Mouse (Mus musculus): ENCODE measurements around the gene Simc1. TPM values are rescaled to one million over a fixed set of nuclear protein-coding genes. Genes with fewer than 3 reads are reported as not detected.

Gene Simc1
- polyA plus RNA-seq, 1 experiment = 4.0 TPM

DNA sequence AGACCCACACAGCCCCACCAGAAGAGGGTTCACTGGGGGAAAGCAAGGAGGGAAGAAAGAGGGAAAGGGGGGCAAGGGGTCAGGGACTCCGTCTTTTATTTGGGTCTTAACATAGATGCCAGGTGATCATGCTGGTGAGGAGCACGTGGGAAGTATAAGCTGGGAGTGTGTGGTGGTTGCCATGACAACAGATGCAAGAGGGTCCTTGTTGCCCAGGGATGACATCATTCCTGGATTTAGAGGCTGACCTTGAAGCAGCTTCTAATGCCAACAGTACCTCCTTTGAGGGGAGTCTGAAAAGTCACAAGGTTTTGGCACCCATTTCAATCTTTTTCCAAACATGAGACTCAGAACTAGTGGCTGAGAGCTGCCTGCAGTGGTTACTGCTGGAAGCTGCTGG is 68.1 kb downstream of the Simc1 start:
- TF ChIP-seq CTCF (IDR thresholded peaks at IDR 0.05; ENCODE audit: extremely low read depth, insufficient read length, insufficient replicate concordance, low read depth, low read length) (no peak), POLR2A (IDR thresholded peaks at IDR 0.05; ENCODE audit: low read depth, low read length) (no peak)
- Histone ChIP-seq H3K27ac (ENCODE audit: insufficient read depth, low read depth, low read length) (no peak overlapping the region), H3K4me1 (ENCODE audit: control insufficient read depth, insufficient read depth, insufficient read length, low read length) (peaks cover 7% of the 10 kb centered on the region), H3K27me3 (ENCODE audit: control insufficient read depth, insufficient read depth, low read length) (no peaks in the 10 kb centered on the region), H3K4me3 (ENCODE audit: low read depth, low read length) (no peak overlapping the region), H3K36me3 (ENCODE audit: control insufficient read depth, insufficient read depth, low read length) (no peaks in the 10 kb centered on the region)
- 63% methylated on average over 2 of the region's 2 CpGs for WGBS

DNA sequence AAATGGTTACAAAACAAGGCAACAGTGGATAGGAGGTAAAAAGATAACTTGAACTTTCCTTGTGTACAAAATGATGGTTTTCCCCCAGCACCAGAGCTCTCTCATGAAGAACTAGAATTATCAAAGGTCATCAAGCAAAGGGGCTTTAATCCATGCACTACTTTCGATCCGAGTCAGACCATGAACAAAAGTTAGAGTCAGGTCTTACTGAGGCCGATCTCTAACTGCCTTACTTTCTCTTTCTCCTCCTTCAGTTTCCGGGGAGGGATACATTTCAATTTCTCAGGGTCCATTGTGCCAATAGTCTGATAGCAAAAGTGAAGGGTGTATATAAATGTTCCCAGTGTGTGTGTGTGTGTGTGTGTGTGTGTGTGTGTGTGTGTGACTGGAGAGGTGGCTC is 69.0 kb downstream of the Simc1 start:
- Histone ChIP-seq H3K27me3 (ENCODE audit: control insufficient read depth, insufficient read depth, low read length) (no peaks in the 10 kb centered on the region), H3K4me3 (ENCODE audit: low read depth, low read length) (no peak overlapping the region), H3K27ac (ENCODE audit: insufficient read depth, low read depth, low read length) (no peak overlapping the region), H3K4me1 (ENCODE audit: control insufficient read depth, insufficient read depth, insufficient read length, low read length) (peaks cover 7% of the 10 kb centered on the region), H3K36me3 (ENCODE audit: control insufficient read depth, insufficient read depth, low read length) (no peaks in the 10 kb centered on the region)
- 77% methylated on average over 4 of the region's 4 CpGs for WGBS
- TF ChIP-seq POLR2A (IDR thresholded peaks at IDR 0.05; ENCODE audit: low read depth, low read length) = no peak
- no peak for TF ChIP-seq CTCF (IDR thresholded peaks at IDR 0.05; ENCODE audit: extremely low read depth, insufficient read length, insufficient replicate concordance, low read depth, low read length)

DNA sequence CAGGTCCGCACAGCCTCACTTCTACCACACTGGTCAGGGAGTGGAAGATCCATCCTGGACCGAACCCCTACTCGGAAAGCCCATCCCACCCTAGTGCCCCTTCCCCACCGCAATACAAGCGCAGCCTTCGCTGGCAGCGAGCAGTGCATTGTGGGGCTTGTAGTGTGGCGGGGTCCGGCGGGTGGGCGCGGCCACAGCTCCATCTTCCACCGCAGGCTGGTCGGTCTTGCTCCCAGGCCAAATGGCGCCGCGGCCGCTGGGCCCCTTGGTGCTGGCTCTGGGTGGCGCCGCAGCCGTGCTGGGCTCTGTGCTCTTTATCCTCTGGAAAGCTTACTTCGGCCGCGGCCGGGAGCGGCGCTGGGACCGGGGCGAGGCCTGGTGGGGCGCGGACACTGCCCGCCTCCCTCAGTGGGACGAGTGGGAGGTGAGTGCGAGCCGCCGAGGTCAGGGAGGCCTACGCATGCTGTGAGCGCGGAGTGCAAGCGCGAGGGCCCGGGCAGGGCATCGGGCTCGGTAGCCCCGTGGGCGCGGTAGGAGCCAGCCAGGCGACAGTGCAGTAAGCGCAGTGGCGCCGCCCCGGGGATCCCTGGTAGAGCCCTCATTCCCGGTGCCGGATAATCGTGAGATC is 71.4 kb downstream of the Simc1 start, which contains the start of gene Arl10:
Gene Arl10, plus strand, starts transcription at position 162 of the 628 bp plus-strand sequence.
- H3K4me1 ChIP-seq (ENCODE audit: control insufficient read depth, insufficient read depth, insufficient read length, low read length) = peaks cover 7% of the 10 kb centered on the region
- peak; percentile 60 for TF ChIP-seq POLR2A (IDR thresholded peaks at IDR 0.05; ENCODE audit: low read depth, low read length)
- 0 out of 2 replicates have a peak, but pooled peaks have one; percentile 8 for TF ChIP-seq CTCF (IDR thresholded peaks at IDR 0.05; ENCODE audit: extremely low read depth, insufficient read length, insufficient replicate concordance, low read depth, low read length)
- peak within 1 kb of the TSS; percentile 72 for H3K4me3 ChIP-seq (ENCODE audit: low read depth, low read length)
- under 1% methylated on average over 55 of the region's 55 CpGs for WGBS
- no peaks in the 10 kb centered on the region for H3K27me3 ChIP-seq (ENCODE audit: control insufficient read depth, insufficient read depth, low read length)
- H3K27ac ChIP-seq (ENCODE audit: insufficient read depth, low read depth, low read length) = peak within 1 kb of the TSS; percentile 48
- H3K36me3 ChIP-seq (ENCODE audit: control insufficient read depth, insufficient read depth, low read length) = peaks cover 2% of the 10 kb centered on the region; the same call in 1 of the 2 replicates

DNA sequence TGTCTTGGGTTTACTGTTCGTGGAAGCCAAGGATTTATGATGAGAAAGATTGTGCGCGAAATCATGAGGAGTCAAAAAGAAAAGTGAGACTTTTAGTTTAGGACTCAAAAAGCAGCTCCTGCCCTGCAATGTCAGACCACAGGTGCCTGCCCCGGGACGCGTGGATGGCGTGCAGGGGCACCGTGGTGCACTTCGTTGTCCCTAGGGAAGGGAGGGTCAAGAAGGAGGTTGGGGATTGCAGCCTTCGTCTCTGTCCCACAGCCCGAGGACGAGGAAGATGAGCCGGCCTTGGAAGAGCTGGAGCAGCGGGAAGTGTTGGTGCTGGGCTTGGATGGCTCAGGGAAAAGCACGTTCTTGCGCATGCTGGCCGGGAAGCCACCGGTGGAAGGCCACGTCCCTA is 71.9 kb downstream of the Simc1 start:
- Histone ChIP-seq H3K36me3 (ENCODE audit: control insufficient read depth, insufficient read depth, low read length) (peaks cover 2% of the 10 kb centered on the region; the same call in 1 of the 2 replicates), H3K4me3 (ENCODE audit: low read depth, low read length) (peak overlapping the region; percentile 72), H3K27ac (ENCODE audit: insufficient read depth, low read depth, low read length) (peak overlapping the region; percentile 48), H3K4me1 (ENCODE audit: control insufficient read depth, insufficient read depth, insufficient read length, low read length) (peaks cover 7% of the 10 kb centered on the region), H3K27me3 (ENCODE audit: control insufficient read depth, insufficient read depth, low read length) (no peaks in the 10 kb centered on the region)
- 4% methylated on average over 19 of the region's 19 CpGs for WGBS
- TF ChIP-seq CTCF (IDR thresholded peaks at IDR 0.05; ENCODE audit: extremely low read depth, insufficient read length, insufficient replicate concordance, low read depth, low read length) (no peak), POLR2A (IDR thresholded peaks at IDR 0.05; ENCODE audit: low read depth, low read length) (no peak)

DNA sequence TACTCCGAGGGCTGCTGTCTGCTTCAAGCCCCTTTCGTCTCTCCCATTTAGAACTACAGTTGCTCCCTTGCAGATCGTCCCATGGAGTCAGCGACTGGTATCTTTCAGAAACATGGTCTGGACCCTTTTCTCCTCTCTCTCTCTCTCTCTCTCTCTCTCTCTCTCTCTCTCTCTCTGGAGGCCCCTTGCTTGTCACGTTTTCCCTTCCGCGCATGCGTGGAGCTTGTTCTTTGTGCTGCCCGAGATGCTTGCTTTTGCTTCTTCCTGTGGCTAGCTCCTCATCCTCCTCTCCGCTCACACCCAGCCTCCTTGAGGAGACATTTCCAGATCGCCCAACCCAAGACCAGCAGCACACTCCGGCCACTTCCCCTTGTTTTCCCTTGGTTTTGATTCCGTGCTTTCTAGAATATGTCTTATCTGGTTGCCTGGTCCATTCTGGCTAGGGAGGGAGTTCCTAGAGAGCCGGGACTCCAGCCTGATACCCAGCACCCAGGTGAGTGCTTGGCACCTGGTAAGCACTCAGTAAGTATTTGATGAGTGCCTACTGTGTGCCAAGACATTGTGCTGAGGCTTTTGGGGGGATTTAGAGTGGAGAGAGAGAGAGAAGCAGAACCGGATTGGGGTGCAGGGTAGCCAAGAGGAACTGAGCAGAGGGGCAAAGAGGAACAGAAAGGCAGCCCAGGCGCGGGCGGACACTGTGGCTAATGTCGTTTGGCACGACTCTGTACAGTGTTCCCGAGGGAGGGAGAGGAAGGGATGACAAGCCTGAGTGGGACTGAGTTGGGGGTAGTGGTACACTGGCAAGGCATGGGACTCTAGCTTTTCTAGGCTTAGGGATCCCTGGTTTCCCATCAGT is 74.3 kb downstream of the Simc1 start:
- no peak for TF ChIP-seq POLR2A (IDR thresholded peaks at IDR 0.05; ENCODE audit: low read depth, low read length)
- TF ChIP-seq CTCF (IDR thresholded peaks at IDR 0.05; ENCODE audit: extremely low read depth, insufficient read length, insufficient replicate concordance, low read depth, low read length) = no peak
- 86% methylated on average over 21 of the region's 21 CpGs for WGBS
- peaks cover 15% of the 10 kb centered on the region for H3K4me1 ChIP-seq (ENCODE audit: control insufficient read depth, insufficient read depth, insufficient read length, low read length)
- H3K4me3 ChIP-seq (ENCODE audit: low read depth, low read length) = no peak overlapping the region
- H3K36me3 ChIP-seq (ENCODE audit: control insufficient read depth, insufficient read depth, low read length) = peaks cover 5% of the 10 kb centered on the region; the same call in 1 of the 2 replicates
- no peaks in the 10 kb centered on the region for H3K27me3 ChIP-seq (ENCODE audit: control insufficient read depth, insufficient read depth, low read length)
- H3K27ac ChIP-seq (ENCODE audit: insufficient read depth, low read depth, low read length) = peak overlapping the region; percentile 6; the same call in 1 of the 2 replicates

DNA sequence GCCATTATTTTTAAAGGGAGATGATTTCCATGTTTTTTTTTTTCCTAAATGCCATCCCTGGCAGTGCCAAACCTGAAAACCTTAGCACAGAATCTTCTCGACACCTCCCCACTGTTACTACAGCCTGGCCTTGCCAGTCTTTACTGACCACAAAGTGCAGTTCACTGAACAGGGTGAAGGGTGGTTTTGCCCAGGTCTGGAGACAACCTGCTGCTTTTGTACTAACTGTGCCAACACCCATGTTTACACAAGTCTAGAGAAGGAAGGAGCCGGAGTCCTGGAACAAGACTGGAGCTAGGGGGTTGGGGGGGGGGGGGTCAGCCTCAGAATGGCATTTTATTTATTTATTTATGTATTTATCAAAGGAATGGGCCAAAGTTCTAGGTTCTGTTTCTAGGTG is 77.8 kb downstream of the Simc1 start:
- no peaks in the 10 kb centered on the region for H3K27me3 ChIP-seq (ENCODE audit: control insufficient read depth, insufficient read depth, low read length)
- peaks cover 10% of the 10 kb centered on the region; the same call in 1 of the 2 replicates for H3K4me1 ChIP-seq (ENCODE audit: control insufficient read depth, insufficient read depth, insufficient read length, low read length)
- TF ChIP-seq POLR2A (IDR thresholded peaks at IDR 0.05; ENCODE audit: low read depth, low read length) (no peak), CTCF (IDR thresholded peaks at IDR 0.05; ENCODE audit: extremely low read depth, insufficient read length, insufficient replicate concordance, low read depth, low read length) (no peak)
- H3K4me3 ChIP-seq (ENCODE audit: low read depth, low read length) = no peak overlapping the region
- WGBS = 33% methylated on average over 2 of the region's 2 CpGs
- H3K36me3 ChIP-seq (ENCODE audit: control insufficient read depth, insufficient read depth, low read length) = peaks cover 19% of the 10 kb centered on the region
- no peak overlapping the region for H3K27ac ChIP-seq (ENCODE audit: insufficient read depth, low read depth, low read length)

DNA sequence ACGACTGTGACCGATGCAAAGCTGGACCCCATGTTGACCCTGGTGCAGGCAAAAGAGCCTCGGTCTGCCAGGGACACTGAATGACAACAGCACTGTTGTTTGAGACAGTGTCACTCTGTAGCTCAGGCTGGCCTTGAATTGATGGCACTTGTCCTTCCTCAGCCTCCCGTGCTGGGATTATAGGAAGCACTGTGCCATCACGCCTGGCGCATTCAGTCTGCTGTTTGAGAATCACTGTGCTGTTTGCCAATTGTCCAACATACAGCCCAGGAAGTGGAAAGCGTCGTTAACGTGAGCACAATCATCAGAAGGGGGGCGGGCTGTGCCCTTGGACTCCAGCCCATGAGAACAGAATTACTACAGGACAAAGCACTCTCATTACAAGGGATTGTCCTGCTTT is 78.5 kb downstream of the Simc1 start:
- 35% methylated on average over 10 of the region's 10 CpGs for WGBS
- Histone ChIP-seq H3K4me3 (ENCODE audit: low read depth, low read length) (no peak overlapping the region), H3K4me1 (ENCODE audit: control insufficient read depth, insufficient read depth, insufficient read length, low read length) (peaks cover 10% of the 10 kb centered on the region; the same call in 1 of the 2 replicates), H3K27me3 (ENCODE audit: control insufficient read depth, insufficient read depth, low read length) (no peaks in the 10 kb centered on the region), H3K36me3 (ENCODE audit: control insufficient read depth, insufficient read depth, low read length) (peaks cover 19% of the 10 kb centered on the region), H3K27ac (ENCODE audit: insufficient read depth, low read depth, low read length) (peak overlapping the region; percentile 23)
- no peak for TF ChIP-seq CTCF (IDR thresholded peaks at IDR 0.05; ENCODE audit: extremely low read depth, insufficient read length, insufficient replicate concordance, low read depth, low read length)
- no peak for TF ChIP-seq POLR2A (IDR thresholded peaks at IDR 0.05; ENCODE audit: low read depth, low read length)

Data from small intestine, adult 2 months (tissue).